Mouse (Mus musculus) kidney, postnatal 10 days (tissue): ENCODE results near the gene Kcnab2.

Experiments used
- DNase-seq: peaks from one replicate; pipeline ENCODE4 v3.0.0; 2021; ENCODE audit warnings: mixed read lengths

Kcnab2 gene

GRCm38 (mm10) chr4:152477466-152478223 is at the start of gene Kcnab2:
Kcnab2 (minus strand) TSS chr4:152477871.
- peak; percentile 100 for DNase-seq

DNA sequence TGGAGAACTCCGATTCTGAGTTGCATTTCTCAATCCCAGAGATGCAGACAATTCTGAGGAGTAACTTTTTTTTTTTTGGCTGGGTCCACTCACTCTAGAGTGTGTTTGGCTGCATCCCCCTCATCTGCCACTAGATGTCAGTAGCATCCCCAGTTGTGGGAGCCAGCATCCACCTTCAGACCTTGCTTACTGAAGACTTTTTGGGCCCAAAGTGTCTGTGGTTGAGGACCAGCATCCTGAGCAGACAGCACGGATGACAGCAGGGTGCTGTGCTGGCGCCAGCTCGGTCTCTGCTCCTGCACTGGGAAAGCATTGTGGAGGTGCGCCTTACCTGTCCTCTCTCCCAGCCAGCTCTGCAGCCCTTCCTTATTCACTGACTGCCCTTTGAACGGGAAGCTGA is 42.4 kb upstream of the Kcnab2 start:
- peak; percentile 80 for DNase-seq

GRCm38 (mm10) chr4:152519106-152519505 is 41.4 kb upstream of the Kcnab2 start:
- no peak for DNase-seq

GRCm38 (mm10) chr4:152514884-152515283 is 37.2 kb upstream of the Kcnab2 start:
- no peak for DNase-seq

DNA sequence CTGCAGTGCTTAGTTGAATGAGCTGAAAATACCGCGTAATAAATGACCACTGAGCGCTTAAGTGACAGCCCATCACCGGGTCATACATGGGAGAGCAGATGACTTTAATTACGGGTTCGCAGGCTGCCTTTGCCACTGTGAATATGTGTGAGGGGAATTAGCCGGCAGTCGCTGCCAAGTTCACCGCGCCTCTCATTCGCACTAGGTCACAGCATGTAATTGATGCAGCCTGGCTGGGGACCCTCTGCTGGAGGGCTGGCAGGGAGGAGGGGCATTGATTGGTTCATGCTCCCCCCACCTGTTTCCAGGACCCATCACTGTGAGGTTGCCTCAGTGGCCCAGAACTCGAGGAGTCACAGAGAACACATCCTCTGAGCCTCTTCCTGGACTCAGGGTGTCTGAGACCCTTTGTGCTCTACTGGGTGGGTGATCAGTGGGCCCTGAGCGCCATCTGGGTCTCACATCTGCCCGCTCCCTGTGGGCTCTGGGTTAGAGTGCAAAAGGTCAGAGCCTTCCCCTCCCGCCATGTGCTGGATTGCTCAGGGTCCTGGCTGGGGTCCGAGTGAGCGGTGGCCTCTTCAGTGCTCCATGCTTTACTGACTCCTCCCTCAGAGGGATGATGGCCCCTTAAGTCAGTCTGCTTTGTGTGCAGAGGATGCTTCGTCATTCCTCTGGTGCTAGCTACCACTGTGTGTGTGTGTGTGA is 34.7 kb upstream of the Kcnab2 start:
- no peak for DNase-seq

DNA sequence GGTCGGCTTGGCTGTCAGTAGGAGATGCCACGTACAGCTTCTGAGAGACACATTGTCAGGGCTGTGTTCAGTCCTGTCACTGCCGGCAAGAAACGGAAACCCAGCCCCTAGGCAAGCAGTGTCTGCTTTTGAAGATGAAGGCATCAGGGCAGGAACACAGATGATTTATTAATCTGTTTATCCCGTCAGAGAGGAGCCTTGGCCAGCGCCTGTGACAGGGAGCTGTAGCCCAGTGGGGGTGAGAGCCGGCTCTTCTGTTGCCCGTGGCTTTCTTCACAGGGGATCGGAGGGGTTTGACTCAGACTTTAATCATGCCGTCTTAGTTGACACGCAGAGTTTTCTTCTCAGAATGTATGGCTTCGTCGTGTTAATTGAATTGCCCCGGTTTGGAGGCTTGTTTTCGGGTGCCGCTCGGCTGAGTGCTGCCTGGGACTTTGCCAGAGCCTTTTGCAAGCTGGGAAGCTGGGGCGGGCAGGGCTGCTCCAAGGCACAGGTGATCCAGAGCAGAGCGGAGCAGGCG is 16.7 kb upstream of the Kcnab2 start:
- peak; percentile 30 for DNase-seq

DNA sequence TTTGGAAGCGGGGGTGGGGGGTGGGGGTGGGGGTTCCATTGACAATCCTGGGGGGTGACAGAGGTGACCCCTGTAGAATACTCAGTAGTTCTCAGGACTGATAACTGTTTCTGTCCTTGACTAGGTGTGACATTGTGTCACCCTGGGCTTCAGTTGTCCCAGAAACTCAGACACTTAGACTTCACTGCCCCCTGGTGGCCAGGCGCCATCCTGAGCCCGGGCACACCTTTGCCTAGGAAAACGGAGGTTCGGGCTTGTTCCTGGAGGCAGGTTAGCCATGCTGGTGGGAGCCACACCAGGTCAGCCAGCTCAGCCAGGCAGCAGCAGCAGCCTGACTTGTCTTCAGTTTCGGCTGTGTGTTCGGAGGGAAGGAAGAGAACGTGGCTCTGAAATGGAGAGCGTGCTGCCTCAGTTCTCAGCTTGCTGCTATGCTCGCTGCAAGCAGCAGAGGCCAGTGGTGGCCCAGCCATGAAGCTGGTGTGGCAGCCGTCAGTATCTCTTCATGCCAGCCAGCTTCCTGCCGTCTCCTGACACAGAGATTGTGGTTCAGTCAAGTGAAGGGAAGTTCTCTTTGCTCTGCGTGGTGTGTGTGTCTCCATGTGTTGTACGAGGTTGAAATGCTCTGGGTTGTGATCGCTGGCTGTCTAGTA is 13.7 kb upstream of the Kcnab2 start:
- DNase-seq, result peak; percentile 82

DNA sequence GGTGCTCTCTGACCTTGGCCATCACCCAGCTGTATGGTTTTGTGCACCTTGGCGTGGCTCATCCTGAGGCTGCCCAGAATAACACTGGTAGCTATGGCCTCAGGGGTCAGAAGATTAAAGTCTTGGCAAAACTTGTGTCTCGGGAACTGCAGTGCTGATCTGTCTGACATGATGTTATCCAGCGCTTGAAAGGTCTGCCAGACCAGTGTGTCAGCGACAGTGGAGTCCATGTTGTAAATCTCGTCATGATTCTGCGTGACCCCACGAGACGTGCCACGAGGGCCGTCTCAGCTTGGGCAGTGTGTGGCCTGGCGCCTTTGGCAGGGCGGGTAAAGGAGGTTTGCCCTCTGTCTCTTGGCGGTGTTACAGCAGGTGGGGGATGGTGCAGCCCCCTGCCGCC is 12.6 kb upstream of the Kcnab2 start:
- no peak for DNase-seq

DNA sequence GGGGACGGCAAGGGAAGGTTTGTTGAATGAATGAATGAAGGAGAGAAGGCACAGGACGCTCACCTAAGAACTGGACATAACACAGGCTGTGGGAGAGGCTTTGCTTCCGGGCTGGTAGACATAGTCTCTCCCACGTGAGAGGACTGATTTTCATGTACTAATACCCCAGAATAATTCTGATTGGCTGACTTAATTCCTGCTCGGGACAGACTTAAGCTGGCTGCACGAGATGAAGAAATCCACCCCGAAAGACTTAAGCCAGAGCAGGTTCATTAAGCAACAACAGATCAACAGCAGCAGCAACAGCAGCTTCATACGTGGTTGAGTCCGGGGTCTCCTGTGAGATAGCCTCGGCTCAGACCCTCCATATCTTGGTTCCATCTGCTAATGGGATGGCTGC is 10.4 kb upstream of the Kcnab2 start:
- DNase-seq, result no peak

GRCm38 (mm10) chr4:152480426-152480825 is 2.8 kb upstream of the Kcnab2 start:
- no peak for DNase-seq

DNA sequence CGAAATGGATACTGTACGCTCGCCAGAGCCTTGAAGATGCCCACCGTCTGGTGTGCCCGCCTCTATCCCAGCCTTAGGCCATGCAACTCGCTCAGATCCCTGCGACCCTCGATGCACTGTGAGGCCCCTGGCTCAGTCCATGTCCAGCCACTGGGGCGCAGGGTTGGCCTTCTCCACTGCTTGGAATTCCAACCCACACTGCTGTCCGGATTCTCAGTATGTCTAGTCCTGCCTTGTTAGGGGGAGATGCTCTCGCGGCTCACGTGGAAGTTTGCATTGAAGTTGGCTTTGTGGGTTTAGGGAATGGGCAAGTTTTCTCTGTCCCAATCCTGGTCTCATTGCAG is 525 bp upstream of the Kcnab2 start:
- no peak for DNase-seq

- no peak for DNase-seq
Observed at GRCm38 (mm10) chr4:152477106-152477465, 585 bp downstream of the Kcnab2 start.

- DNase-seq, result peak; percentile 19
Observed at GRCm38 (mm10) chr4:152476427-152477023, 1.1 kb downstream of the Kcnab2 start, which contains the start of gene Nphp4. Nphp4 (plus strand) TSS chr4:152476706.

- no peak for DNase-seq
Observed at GRCm38 (mm10) chr4:152475941-152476340, 1.7 kb downstream of the Kcnab2 start.

- no peak for DNase-seq
Observed at GRCm38 (mm10) chr4:152467951-152468350, 9.7 kb downstream of the Kcnab2 start.

DNA sequence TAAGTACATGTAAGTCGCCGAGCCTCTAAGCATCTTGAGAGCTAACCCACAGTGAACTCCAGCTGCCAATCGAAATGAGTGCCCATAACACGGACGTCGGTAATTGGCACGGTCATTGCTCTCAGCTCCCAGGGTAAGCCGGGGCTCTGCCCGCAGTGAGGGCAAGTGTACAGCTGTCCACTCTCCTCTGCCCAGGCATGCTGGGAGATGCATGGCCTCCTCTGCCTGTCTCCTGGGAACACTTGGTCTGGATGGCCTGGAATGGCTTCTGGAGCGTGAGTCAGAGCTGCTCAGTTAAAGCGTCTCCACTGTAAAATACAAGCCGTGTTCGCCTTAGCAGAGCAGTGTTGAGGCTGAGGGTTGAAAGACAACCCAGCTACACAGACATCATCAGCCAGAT is 11.1 kb downstream of the Kcnab2 start:
- no peak for DNase-seq

- no peak for DNase-seq
Observed at GRCm38 (mm10) chr4:152465116-152465515, 12.6 kb downstream of the Kcnab2 start.

- no peak for DNase-seq
Observed at GRCm38 (mm10) chr4:152463147-152463546, 14.5 kb downstream of the Kcnab2 start.

DNA sequence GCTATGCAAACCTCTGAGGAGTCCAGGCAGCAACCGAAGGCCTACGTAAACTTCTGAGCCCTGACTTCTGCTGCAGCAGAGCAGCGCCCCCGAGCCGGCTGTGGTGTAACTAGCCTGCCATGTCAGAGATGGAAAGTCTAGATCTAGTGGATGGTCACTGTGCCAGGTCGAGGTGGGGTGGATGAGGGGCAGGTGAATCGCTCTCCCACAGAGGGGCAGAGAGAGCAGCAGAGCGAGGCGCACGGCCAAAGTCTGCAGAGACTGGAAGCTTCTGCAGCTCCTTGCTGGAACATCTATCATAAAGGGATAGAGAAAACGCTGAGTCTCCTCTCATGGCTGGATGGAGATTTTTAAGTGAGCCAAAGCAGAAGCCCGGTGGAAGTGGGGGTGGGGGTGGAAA is 15.2 kb downstream of the Kcnab2 start:
- DNase-seq, result peak; percentile 63

DNA sequence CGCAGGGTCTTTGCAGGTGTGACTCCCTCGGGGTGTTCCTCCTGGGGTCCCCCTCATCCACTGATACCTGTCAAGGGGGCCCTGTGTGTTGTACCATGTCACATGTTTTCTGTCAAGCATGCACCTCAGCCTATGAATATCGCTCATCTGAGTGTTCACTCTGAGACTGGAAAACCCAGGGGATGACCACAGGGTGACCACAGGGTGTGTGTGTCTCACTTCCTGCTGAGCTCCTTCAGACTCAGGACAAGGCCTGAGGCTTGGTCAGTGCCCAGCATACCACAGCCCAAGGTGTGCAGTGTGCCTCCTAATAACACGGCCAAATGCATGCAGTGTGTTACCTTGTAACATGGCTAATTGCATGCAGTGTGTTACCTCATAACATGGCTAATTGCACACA is 20.0 kb downstream of the Kcnab2 start:
- no peak for DNase-seq

DNA sequence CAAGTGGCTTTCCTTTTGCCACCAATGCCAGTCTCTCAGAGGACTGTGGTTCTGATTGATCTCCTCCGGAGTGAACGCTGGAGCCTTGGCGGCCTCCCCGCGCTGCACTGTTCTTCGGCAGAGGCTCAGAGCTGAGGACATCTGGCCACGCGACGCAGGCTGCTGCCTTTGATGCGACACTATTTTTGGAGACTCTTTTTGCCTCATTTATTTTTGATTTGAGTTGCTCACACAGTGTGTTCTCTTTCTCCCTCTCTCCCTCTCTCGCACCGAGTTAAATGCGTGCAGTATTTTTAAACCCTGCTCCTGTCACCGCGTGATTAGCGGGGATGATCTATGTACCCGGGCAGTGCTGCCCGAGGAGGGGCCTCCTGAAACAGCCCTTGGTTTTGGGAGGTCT is 21.1 kb downstream of the Kcnab2 start:
- DNase-seq, result no peak

GRCm38 (mm10) chr4:152454153-152454552 is 23.5 kb downstream of the Kcnab2 start:
- DNase-seq, result no peak

- DNase-seq, result no peak
Observed at GRCm38 (mm10) chr4:152453079-152453478, 24.6 kb downstream of the Kcnab2 start.
